Mouse (Mus musculus): ENCODE measurements at regions not wholly inside any gene's neighbourhood (a gene's known extent, or its start where the extent isn't known, plus 50 kb on each side); places are given as distances from the start of the nearest gene placed in this dataset.

DNA sequence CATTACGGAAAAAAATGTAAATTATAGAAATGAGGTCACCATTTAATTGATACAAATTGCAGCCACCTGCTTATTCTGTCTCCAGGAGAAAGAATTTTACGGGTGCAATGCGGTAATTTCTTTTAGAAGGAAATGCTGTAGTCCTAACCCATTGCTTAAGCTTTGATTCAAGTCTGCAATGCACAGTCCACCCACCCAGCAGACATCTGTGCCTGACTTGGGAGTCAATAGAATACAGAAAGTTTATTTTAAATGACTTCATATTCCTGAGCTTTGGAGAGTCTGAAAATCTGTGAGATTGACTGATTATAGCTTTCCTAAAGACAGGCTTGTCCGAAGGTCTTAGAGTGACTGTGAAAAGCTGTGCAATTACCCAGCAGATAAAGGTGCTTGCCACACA, 693.8 kb upstream of the Tmem132c start:
- no peak overlapping the region for H3K9ac ChIP-seq (ENCODE audit: low read depth, low read length)
- H3K4me3 ChIP-seq (ENCODE audit: low read depth, low read length), result no peak overlapping the region
- H3K36me3 ChIP-seq (ENCODE audit: control insufficient read depth, insufficient read depth, low read length), result no peaks in the 10 kb centered on the region
- DNase-seq (ENCODE audit: low spot score) (no peak), ATAC-seq (replicated peaks; ENCODE audit: low FRiP score) (no peak)
- no peaks in the 10 kb centered on the region for H3K9me3 ChIP-seq (ENCODE audit: control insufficient read depth, low read length)
- H3K4me2 ChIP-seq, result no peak overlapping the region
- H3K4me1 ChIP-seq (replicated peaks; ENCODE audit: control insufficient read depth, insufficient read depth, low read length), result no peaks in the 10 kb centered on the region
- WGBS, result 79% methylated on average over 4 of the region's 4 CpGs
- no peak overlapping the region for H3K27ac ChIP-seq (ENCODE audit: low read depth, low read length)
- H3K27me3 ChIP-seq (replicated peaks; ENCODE audit: control insufficient read depth, insufficient read depth, low read length), result no peaks in the 10 kb centered on the region

DNA sequence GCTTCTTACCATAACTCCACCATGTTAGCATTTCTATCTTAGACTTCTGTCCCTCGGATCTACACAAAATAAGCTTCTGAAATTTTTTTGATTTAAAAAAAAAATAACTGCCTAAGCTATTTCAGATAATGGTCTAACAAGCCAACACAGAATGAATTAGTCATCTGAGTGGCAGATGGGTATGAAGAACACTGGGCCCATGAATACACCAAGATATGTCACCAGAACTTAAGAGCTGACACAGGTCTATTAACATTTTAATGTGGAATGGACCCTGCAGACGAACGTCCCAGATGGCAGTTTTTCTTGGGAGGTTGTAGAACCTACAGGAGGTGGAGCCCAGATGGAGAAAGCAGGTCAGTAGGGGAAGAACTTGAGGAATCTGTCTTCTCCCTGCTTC, 689.9 kb upstream of the Tmem132c start:
- Histone ChIP-seq H3K36me3 (ENCODE audit: control insufficient read depth, insufficient read depth, low read length) (no peaks in the 10 kb centered on the region), H3K9ac (ENCODE audit: low read depth, low read length) (no peak overlapping the region), H3K4me3 (ENCODE audit: low read depth, low read length) (no peak overlapping the region), H3K4me2 (no peak overlapping the region), H3K27ac (ENCODE audit: low read depth, low read length) (no peak overlapping the region), H3K4me1 (replicated peaks; ENCODE audit: control insufficient read depth, insufficient read depth, low read length) (no peaks in the 10 kb centered on the region), H3K9me3 (ENCODE audit: control insufficient read depth, low read length) (no peaks in the 10 kb centered on the region), H3K27me3 (replicated peaks; ENCODE audit: control insufficient read depth, insufficient read depth, low read length) (no peaks in the 10 kb centered on the region)
- 74% methylated on average over 3 of the region's 3 CpGs for WGBS
- DNase-seq (ENCODE audit: low spot score) (no peak), ATAC-seq (replicated peaks; ENCODE audit: low FRiP score) (no peak)

DNA sequence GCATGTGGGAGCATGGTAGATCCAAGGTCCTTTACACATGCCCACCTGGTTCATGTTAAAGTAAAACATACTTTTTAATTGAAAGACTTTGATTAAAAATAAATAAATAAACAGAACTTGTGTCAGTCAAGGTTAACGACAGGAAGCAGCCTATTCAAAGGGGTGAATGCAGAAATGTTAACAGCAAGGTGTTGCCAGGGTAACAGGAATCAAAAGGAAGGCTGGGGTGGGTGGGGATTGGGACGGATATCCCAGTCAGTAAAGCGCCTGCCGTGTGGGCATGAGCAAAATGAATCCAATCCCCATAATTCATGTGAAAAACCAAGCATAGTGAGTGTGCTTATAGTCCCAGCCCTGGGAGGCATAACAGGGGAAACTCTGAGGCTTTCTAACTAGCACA, 682.6 kb upstream of the Tmem132c start:
- ATAC-seq (replicated peaks; ENCODE audit: low FRiP score) (no peak), DNase-seq (ENCODE audit: low spot score) (no peak)
- no peaks in the 10 kb centered on the region for H3K4me1 ChIP-seq (replicated peaks; ENCODE audit: control insufficient read depth, insufficient read depth, low read length)
- H3K9me3 ChIP-seq (ENCODE audit: control insufficient read depth, low read length), result no peaks in the 10 kb centered on the region
- no peak overlapping the region for H3K4me2 ChIP-seq
- no peak overlapping the region for H3K4me3 ChIP-seq (ENCODE audit: low read depth, low read length)
- WGBS, result 64% methylated on average over 4 of the region's 4 CpGs
- no peaks in the 10 kb centered on the region for H3K36me3 ChIP-seq (ENCODE audit: control insufficient read depth, insufficient read depth, low read length)
- no peak overlapping the region for H3K9ac ChIP-seq (ENCODE audit: low read depth, low read length)
- H3K27ac ChIP-seq (ENCODE audit: low read depth, low read length), result no peak overlapping the region
- H3K27me3 ChIP-seq (replicated peaks; ENCODE audit: control insufficient read depth, insufficient read depth, low read length), result no peaks in the 10 kb centered on the region

DNA sequence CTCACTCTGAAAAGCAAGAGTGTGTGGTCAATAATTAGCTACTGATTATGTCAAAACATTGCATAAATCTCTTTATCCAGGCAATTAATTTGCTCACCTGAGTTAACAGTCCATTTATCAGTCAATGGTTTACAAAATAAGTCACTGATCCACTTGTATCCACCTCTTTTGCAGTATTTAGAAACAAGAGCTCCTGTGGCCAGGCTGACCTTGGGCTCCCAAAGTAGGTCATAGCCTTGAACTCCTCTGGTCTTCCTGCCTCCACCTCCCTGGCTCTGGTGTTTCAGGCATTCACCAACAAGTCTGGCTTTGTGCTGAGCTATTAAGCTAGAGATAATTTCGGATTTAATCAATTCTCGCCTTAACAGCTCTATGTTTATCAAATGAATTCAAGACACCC, 675.8 kb upstream of the Tmem132c start:
- ATAC-seq (replicated peaks; ENCODE audit: low FRiP score), result no peak
- H3K4me1 ChIP-seq (replicated peaks; ENCODE audit: control insufficient read depth, insufficient read depth, low read length), result no peaks in the 10 kb centered on the region

DNA sequence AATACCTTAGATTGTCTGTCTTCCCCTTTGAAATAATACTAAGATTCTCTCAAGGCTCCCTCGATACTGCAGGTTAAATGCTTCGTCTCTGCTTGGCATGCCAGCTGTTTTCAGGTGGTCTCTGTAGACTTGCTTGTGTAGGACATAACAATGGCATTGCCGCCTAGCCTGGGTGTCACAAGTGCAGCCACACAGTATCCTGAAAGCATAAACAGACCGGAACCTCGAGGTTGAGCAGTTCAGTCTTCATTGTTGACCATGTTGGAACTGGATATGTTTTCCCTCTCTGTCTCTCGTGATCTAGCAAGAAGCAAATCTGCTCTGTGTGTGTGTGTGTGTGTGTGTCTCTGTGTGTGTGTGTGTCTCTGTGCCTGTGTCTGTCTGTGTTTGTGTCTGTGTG, 675.4 kb upstream of the Tmem132c start:
- H3K27me3 ChIP-seq (replicated peaks; ENCODE audit: control insufficient read depth, insufficient read depth, low read length), result no peaks in the 10 kb centered on the region
- WGBS, result 73% methylated on average over 6 of the region's 6 CpGs
- DNase-seq (ENCODE audit: low spot score), result no peak
- no peak overlapping the region for H3K4me3 ChIP-seq (ENCODE audit: low read depth, low read length)
- no peak overlapping the region for H3K4me2 ChIP-seq
- ATAC-seq (replicated peaks; ENCODE audit: low FRiP score), result no peak
- no peak overlapping the region for H3K27ac ChIP-seq (ENCODE audit: low read depth, low read length)
- no peaks in the 10 kb centered on the region for H3K9me3 ChIP-seq (ENCODE audit: control insufficient read depth, low read length)
- no peaks in the 10 kb centered on the region for H3K4me1 ChIP-seq (replicated peaks; ENCODE audit: control insufficient read depth, insufficient read depth, low read length)
- H3K36me3 ChIP-seq (ENCODE audit: control insufficient read depth, insufficient read depth, low read length), result no peaks in the 10 kb centered on the region
- H3K9ac ChIP-seq (ENCODE audit: low read depth, low read length), result no peak overlapping the region

More for the DNA sequence above, 675.8 kb upstream of the Tmem132c start:
- Histone ChIP-seq H3K27me3 (replicated peaks; ENCODE audit: control insufficient read depth, insufficient read depth, low read length) (no peaks in the 10 kb centered on the region), H3K4me2 (no peak overlapping the region), H3K36me3 (ENCODE audit: control insufficient read depth, insufficient read depth, low read length) (no peaks in the 10 kb centered on the region), H3K27ac (ENCODE audit: low read depth, low read length) (no peak overlapping the region), H3K9ac (ENCODE audit: low read depth, low read length) (no peak overlapping the region), H3K4me3 (ENCODE audit: low read depth, low read length) (no peak overlapping the region), H3K9me3 (ENCODE audit: control insufficient read depth, low read length) (no peaks in the 10 kb centered on the region)
- 74% methylated on average over 2 of the region's 2 CpGs for WGBS
- DNase-seq (ENCODE audit: low spot score), result no peak

DNA sequence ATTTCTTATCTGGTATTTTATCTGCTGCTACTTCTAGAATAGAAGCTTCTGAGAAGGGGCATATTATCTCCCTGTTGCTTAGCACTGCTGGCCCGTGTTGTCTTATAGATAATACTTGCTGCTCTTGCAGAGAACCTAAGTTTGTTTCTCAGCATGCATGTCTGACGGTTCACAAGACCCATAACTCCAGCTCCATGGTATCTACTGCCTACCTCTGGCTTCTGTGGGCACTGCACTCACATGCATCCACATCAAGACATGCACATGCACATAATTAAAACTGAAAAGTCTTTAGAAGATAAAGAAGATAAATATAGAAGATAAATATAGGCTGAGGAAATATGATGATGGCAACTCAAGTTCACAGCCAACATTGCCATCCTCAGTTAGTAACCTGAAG, 667.8 kb upstream of the Tmem132c start:
- DNase-seq (ENCODE audit: low spot score) (no peak), ATAC-seq (replicated peaks; ENCODE audit: low FRiP score) (no peak)
- Histone ChIP-seq H3K4me3 (ENCODE audit: low read depth, low read length) (no peak overlapping the region), H3K27me3 (replicated peaks; ENCODE audit: control insufficient read depth, insufficient read depth, low read length) (no peaks in the 10 kb centered on the region), H3K27ac (ENCODE audit: low read depth, low read length) (no peak overlapping the region), H3K9ac (ENCODE audit: low read depth, low read length) (no peak overlapping the region), H3K4me2 (no peak overlapping the region), H3K4me1 (replicated peaks; ENCODE audit: control insufficient read depth, insufficient read depth, low read length) (no peaks in the 10 kb centered on the region), H3K9me3 (ENCODE audit: control insufficient read depth, low read length) (peaks cover 5% of the 10 kb centered on the region; the same call in 1 of the 2 replicates), H3K36me3 (ENCODE audit: control insufficient read depth, insufficient read depth, low read length) (no peaks in the 10 kb centered on the region)
- 64% methylated on average over 2 of the region's 2 CpGs for whole genome bisulfite sequencing

DNA sequence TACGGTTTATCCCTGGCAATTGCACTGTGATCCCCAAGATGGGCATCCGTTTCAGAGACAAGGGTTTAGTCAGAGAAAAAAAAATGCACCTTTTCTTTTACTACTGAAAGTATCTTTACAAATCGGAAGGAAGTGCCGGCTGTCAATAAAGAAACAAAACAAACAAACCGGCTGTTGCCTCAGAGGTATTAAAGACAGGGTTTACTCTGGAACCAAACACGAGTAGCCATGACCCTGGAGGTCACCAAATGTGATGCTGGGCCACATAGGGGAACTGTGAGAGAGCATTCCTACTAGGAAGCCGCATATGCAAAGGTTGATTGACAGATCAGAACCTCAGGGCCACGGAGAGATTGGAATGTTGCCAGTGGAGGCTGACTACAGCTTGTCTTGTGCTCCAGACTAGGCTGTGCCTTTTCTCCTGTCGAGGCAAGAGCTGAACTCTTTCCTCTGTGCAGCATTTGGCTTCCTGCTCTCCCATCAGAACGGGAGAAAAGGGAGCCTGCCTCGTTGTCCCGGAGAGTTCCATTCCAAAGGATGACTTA, 643.8 kb upstream of the Tmem132c start:
- H3K9me3 ChIP-seq (ENCODE audit: control insufficient read depth, low read length), result peaks cover 5% of the 10 kb centered on the region; the same call in 1 of the 2 replicates
- ATAC-seq (replicated peaks; ENCODE audit: low FRiP score), result no peak
- no peaks in the 10 kb centered on the region for H3K27me3 ChIP-seq (replicated peaks; ENCODE audit: control insufficient read depth, insufficient read depth, low read length)
- no peak overlapping the region for H3K27ac ChIP-seq (ENCODE audit: low read depth, low read length)
- no peaks in the 10 kb centered on the region for H3K36me3 ChIP-seq (ENCODE audit: control insufficient read depth, insufficient read depth, low read length)
- H3K4me2 ChIP-seq, result no peak overlapping the region
- 69% methylated on average over 12 of the region's 12 CpGs for WGBS
- no peak overlapping the region for H3K4me3 ChIP-seq (ENCODE audit: low read depth, low read length)
- H3K4me1 ChIP-seq (replicated peaks; ENCODE audit: control insufficient read depth, insufficient read depth, low read length), result no peaks in the 10 kb centered on the region
- H3K9ac ChIP-seq (ENCODE audit: low read depth, low read length), result no peak overlapping the region
- DNase-seq (ENCODE audit: low spot score), result no peak

DNA sequence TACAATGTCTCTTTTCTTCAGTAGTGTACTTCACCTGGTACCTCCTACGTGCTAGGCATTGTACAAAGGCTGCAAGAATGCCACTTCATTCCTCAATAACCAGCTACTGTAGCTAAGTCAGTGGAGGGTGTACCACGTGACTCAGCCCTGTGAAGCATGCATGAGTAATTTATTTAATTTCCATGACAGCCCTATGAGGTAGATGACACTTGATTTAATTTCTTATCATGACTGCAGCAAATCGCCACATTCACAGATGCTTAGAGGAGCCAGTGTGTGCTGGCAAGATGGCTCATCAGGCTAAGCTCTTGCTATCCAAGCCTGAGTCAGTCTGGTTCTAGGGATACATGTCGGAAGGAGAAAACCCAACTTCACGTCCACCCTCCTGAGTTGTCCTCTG, 642.0 kb upstream of the Tmem132c start:
- Histone ChIP-seq H3K27ac (ENCODE audit: low read depth, low read length) (no peak overlapping the region), H3K36me3 (ENCODE audit: control insufficient read depth, insufficient read depth, low read length) (no peaks in the 10 kb centered on the region), H3K9me3 (ENCODE audit: control insufficient read depth, low read length) (peaks cover 5% of the 10 kb centered on the region; the same call in 1 of the 2 replicates), H3K4me2 (no peak overlapping the region), H3K4me3 (ENCODE audit: low read depth, low read length) (no peak overlapping the region), H3K4me1 (replicated peaks; ENCODE audit: control insufficient read depth, insufficient read depth, low read length) (no peaks in the 10 kb centered on the region), H3K9ac (ENCODE audit: low read depth, low read length) (no peak overlapping the region), H3K27me3 (replicated peaks; ENCODE audit: control insufficient read depth, insufficient read depth, low read length) (no peaks in the 10 kb centered on the region)
- DNase-seq (ENCODE audit: low spot score) (no peak), ATAC-seq (replicated peaks; ENCODE audit: low FRiP score) (no peak)
- WGBS, result 75% methylated on average over 5 of the region's 5 CpGs

DNA sequence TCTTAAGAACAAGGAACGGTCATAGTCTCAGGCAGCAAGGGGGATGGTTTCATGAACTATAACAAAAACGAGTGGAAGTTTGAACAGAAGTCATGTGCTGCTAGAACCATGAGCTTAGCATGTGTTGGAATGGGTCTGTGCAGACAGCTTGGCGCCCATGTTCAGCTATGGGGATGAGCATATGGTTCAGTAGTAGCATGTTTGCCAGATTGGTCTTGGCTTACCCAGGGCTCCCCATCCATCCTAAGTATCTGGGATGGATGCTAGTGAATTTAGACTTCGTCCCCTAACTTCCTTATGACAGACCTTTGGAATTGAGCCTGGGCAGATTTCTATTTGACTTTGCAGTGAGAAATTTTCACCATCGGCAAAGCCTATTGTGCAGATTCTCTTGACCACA, 634.9 kb upstream of the Tmem132c start:
- no peak overlapping the region for H3K4me2 ChIP-seq
- no peaks in the 10 kb centered on the region for H3K9me3 ChIP-seq (ENCODE audit: control insufficient read depth, low read length)
- H3K4me3 ChIP-seq (ENCODE audit: low read depth, low read length), result no peak overlapping the region
- no peaks in the 10 kb centered on the region for H3K36me3 ChIP-seq (ENCODE audit: control insufficient read depth, insufficient read depth, low read length)
- no peak overlapping the region for H3K9ac ChIP-seq (ENCODE audit: low read depth, low read length)
- no peaks in the 10 kb centered on the region for H3K4me1 ChIP-seq (replicated peaks; ENCODE audit: control insufficient read depth, insufficient read depth, low read length)
- DNase-seq (ENCODE audit: low spot score), result no peak
- no peak for ATAC-seq (replicated peaks; ENCODE audit: low FRiP score)
- no peaks in the 10 kb centered on the region for H3K27me3 ChIP-seq (replicated peaks; ENCODE audit: control insufficient read depth, insufficient read depth, low read length)
- 73% methylated on average over 5 of the region's 5 CpGs for WGBS
- H3K27ac ChIP-seq (ENCODE audit: low read depth, low read length), result no peak overlapping the region
